Mouse (Mus musculus): ENCODE data around the gene Coasy.

The Coasy gene

DNA sequence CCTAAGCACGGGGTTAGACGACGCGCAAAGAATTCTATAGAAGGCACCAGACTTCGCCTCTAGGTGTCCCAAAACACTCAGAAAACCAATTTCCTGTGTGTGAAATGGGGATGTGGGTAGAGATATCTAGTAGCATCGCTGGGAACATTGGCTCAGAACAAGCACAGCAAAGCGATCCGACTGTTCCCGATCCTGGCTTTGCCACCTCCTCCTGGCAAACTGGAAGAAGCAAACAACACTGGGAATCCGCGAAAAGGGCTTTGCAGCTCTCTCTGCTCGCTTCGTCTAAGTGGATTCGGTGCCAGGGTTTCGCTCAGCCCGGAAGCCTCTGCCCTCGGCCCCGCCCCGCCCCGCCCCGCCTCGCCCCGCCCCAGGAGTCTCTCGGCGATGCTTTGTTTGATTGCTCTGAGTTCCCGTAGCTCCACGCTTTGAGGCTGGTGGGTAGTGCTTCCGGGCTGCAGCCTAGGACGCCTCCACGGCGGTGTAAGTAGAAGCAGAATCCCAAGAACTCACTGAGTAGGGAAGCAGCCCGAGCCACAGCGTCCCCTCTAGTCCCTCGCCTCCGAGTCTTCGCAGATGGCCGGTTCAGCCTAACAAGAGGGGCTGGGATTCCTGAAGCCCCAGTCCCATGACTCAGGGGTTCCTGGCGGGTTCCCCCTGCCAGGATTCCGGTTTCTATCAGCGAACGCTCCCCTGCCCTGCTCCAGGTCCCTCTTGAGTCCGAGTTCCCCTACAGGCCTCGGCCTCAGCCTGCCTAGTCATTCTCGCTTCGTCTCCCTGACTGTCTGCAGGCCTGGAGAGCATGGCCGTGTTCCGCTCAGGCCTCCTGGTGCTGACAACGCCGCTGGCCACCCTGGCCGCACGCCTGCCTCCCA is at the start of gene Coasy:
Gene Coasy (plus strand): TSS at position 358 of the 875 bp plus-strand sequence.
- peak; percentile 83 for DNase-seq (ENCODE audit: low spot score in 2 of 2)

DNA sequence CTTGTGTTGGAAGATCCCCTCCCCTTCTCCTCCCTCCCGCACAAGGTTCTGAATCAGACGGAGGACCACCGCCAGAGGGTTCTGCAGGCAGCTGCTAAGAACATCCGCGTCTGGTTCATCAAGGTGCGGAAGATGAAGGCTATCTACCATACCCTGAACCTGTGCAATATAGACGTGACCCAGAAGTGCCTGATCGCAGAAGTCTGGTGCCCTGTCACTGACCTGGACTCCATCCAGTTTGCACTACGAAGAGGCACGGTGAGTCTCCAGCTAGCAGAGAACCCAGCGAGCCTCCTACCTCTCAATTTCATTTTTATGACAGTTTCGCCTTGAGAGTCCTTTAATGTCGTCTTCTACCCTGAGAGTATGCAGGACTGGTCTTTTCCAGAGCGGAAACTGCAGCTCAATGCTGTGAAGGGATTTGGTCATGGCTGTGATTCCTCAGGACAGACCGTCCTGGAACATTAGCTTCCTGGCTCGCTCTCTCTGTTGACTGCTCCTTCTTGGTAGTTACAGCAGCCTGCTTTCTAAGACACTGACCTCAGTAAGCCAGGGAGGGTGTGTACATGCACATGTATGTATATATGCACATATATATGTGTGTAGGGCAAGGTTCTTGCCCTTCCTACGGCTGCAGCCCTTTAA is 48.4 kb upstream of the Coasy start:
- no peak for DNase-seq (ENCODE audit: low spot score in 2 of 2)

DNA sequence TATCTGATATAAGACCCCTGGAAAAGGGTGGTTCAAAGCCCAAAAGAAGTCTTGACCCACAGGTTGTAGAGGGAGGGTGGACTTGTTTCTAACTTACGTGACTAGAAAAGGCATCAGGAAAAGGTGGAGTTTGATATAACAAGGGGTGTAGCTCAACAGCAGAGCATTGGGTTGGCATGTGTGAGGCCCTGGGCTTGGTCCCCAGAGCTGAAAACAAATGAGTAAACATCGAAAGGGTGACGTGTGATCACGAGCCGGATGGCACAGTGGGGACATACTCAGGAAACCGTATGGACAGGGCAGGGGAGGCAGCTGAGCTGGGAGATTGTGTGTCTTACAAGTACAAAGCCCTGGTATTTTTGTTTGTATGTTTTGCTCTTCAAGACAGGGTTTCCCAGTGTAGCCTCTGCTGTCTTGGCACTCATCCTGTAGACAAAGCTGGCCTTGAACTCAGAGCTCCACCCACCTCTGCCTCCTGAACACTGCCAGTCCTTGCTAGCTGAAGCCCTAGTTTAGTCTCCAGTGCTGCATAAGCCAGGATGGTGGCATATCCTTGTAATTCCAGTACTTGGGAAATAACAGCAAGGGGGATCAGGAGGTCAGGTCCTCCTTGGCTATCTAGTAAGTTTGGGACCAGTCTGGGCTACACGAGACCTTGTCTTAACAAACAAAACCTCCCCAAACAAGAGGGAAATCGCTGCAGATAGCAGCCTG is 47.6 kb upstream of the Coasy start:
- DNase-seq (ENCODE audit: low spot score in 2 of 2) = no peak

DNA sequence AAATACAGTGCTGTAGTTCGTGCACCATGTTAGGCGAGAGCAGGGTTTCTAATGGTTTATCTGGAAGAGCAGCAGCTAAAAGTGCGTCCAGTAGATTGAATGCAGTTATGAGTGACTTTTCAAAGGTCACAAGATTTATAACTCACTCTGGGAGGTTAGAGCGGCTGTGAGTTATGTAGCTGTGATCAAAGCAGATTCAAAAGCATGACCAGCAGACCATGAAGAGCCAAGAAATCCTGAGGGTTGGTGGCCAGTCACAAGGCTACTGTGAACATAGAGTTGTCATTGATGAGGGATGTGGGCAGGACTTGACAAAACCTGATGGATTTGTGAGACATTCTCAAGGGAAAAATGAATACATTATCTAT is 47.1 kb upstream of the Coasy start:
- DNase-seq (ENCODE audit: low spot score in 2 of 2) = no peak

DNA sequence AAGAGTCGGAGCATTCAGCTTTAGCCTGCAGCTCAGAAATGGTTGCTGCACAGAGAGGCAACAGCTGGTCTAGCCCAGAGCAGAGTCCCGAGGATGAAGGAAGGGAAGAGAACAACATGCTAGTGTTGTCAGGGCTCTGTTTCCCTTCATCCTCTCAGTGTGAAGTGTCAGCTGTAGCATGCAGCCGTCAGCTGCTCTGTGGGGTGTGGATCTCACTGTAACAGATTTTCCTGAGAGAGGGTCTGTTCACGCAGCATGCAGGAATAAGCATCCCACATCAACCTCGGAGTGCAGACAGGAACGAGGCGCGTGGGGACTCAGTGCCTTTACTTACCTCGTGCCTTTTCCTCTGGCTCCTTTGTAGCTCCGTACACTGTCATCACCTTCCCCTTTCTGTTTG is 44.6 kb upstream of the Coasy start:
- no peak for DNase-seq (ENCODE audit: low spot score in 2 of 2)

DNA sequence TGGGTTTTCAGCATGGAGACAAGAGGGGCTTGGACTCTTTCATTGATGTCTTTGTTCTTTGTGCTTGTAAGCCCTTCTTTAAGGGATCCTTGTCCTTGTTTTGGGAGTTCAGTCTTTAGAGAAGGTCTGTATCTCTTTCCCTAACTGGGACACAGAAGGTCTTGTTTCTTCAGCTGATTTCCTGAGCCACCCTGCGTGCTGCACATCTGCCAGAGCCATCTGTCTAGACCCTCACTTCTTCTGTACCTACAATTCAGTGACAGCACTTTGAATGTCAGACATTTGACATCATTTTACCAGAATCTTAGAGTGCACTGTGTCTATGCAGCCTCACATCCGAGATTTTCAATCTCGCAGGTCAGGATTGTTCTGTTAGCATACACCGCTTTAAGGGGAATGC is 36.5 kb upstream of the Coasy start:
- no peak for DNase-seq (ENCODE audit: low spot score in 2 of 2)

DNA sequence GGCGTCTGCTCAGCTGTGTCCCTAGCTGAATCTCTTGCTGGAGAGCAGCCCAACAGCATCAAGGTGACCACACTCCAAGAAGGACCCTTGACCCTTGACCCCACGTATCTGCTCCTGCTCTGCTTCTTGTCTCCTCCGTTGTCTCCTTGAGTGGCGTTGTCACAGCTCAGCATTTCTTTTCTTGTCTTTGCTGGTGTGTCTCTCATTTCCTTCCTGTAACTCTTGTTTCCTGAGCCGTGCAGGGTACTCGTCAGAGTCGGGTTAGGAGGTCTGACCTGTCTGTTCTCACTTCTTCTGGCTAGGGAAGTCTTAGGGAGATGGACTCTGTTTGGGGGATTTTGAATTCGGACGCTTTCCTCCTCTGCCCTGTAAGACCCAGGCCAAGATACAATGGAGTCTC is 35.9 kb upstream of the Coasy start:
- DNase-seq (ENCODE audit: low spot score in 2 of 2) = no peak

DNA sequence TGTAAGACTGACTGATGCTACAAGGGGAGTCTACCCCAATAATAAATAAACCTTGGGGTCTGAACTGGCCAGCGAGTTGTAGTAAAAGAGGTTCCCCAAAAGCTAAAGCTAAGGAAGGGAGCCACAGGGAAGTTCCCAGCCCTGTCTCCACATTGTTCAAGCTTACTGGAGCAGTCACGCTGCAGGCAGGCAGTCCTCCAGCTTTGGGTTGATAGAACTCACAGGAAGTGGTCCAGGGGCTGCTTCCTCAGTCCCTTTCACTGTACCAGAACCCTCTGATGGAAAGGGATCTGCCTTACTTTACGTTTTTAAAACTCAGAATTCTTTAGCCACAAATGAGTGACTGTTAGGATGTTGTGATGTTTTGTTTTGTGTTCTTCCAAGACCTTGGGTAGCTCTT is 34.9 kb upstream of the Coasy start:
- DNase-seq (ENCODE audit: low spot score in 2 of 2) = no peak

DNA sequence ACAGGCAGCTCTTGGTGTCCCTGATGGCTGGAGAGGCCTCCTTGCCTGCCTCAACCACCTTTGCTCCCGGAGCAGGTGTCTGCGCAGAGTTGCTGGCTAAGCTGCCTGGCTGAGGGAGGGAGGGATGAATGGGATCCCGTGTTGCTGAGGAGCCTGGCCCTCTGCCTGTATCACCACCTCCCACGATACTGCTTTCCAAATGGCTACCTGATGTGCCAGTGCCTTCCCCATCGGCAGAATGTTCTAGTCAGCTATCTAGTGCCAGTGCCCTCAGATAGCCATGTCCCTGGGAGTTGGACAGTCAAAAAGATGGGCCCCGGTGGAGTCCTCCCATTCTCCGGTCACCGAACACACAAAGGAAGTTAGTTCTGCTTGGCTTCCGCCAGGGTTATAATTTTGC is 32.0 kb upstream of the Coasy start:
- DNase-seq (ENCODE audit: low spot score in 2 of 2) = no peak

DNA sequence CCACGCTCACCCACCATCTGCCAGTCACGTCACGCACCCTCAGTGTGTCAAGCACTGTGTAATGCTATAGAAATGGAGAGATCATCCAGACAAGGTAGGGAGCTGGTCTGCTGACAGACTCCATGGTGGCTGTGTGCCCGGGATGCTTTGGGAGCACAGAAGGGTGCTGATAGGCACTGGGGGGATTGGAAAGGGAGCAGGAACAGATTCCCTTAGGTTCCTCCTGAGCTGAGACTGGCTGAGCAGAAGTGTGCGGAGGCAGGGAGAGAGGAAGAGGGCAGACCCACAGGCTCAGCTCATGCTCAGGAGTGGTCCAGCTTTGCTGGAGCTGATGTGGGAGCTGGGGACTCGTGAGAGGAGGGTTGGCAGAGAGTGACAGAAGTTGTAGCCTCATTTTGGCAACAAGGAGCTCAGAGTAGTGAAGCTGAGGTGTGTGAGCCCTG is 31.3 kb upstream of the Coasy start:
- DNase-seq (ENCODE audit: low spot score in 2 of 2) = no peak

DNA sequence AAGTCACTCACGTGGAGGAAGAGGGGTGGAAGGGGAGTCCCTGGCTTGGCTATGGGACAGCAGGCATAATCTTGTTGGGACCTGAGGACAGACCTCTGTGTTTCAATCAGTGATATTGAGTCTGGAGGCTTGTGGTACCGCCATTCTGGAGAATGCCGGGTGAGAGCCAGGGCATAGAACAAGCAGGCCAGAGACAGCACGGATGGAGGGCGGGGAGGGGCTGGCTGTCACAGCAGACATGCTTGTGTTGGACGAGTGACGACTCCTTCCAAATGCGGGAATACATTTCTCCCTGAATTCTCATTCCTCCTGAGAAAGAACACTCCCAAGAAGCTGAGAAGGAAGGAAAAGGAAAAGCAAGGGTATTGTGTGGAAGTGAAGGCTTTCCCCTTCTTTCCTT is 30.7 kb upstream of the Coasy start:
- DNase-seq (ENCODE audit: low spot score in 2 of 2) = no peak

DNA sequence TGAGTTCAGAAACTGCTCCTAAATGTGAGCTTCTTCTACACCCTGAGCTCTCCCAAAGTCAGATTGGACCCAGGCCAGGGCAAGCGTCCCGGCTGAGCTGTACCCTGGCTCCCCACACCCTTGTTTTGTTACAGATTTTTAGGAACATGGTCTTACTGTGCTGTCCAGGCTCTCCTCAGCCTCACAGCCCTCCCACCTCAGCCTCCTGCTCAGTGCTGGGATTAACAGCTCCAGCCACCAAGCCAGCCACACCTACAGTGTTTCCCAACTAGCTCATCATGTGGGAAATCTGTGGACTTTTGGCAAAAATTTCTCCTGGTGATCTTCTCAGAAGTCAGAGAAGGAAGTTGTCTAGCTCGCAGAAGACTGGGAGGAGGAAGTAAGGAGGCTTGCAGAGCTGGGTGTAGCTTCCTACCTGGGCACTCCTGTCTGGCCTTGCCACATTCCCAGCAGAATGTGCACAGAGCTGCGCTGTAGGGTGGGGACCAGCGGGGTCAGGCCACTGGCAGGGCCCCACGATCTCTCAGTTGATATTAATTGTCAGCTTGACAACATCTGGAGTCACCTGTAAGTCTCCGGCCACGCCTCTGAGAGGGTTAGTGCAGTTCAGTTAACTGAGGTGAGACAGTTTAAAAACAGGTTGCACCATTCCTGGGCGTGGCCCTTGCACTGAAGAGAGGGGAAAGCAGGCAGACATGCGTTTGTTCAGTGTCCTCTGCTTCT is 29.5 kb upstream of the Coasy start:
- DNase-seq (ENCODE audit: low spot score in 2 of 2) = peak in 1 of 2 experiments; percentile 33

DNA sequence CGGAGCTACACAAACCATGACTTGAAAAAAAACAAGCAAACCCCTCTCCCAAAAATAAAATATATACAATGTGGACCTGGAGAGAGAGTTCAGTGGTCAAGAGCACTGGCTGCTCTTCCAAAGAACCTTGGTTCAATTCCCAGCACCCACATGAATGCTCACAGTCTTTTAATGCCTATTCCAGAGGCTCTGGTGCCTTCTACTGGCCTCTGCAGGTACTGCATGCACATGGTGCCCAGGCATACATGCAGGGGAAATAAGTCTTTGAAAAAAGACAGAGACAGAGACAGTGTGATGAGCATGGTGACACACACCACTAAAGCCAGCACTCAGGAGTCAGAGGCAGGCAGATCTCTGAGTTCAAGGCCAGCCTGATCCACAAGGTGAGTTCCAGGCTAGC is 28.4 kb upstream of the Coasy start:
- DNase-seq (ENCODE audit: low spot score in 2 of 2) = peak in 1 of 2 experiments; percentile 56

DNA sequence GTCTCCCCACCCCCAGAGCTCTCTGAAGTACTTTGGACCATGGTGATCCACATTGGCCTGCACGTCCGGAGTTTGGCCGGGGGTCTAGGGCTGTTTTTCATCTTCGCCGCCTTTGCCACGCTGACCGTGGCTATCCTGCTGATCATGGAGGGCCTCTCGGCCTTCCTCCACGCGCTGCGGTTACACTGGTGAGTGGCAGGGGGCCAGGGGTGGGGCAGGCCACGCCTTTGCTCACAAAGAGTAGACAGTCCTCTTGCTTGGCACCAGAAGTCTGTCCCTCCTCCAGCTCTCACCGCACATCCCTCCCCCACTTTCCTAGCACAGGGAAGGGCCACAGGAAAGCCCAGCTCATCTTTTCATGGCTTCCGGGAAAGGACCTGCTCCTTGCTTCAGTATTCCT is 26.9 kb upstream of the Coasy start:
- peak in 1 of 2 experiments; percentile 24 for DNase-seq (ENCODE audit: low spot score in 2 of 2)

DNA sequence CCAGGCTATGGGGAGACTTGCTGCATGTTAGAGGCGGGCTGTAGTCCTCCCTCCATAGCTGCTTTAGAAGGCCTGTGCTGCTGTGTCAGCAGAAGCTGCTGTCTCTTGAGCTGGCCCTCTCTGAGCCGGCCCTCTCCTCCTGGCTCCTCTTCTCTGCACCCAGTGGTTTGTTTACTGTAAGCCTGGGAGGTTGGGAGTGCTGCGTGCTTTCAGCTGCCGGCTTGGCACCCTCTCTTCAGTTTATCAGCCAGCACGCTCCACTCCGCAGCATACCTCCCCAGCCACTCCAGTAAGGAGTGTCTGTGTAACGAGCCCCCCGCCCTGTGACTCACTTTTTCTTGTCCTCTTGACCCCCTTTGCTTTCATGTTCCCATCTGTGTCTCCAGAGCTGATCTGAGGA is 25.5 kb upstream of the Coasy start:
- no peak for DNase-seq (ENCODE audit: low spot score in 2 of 2)

DNA sequence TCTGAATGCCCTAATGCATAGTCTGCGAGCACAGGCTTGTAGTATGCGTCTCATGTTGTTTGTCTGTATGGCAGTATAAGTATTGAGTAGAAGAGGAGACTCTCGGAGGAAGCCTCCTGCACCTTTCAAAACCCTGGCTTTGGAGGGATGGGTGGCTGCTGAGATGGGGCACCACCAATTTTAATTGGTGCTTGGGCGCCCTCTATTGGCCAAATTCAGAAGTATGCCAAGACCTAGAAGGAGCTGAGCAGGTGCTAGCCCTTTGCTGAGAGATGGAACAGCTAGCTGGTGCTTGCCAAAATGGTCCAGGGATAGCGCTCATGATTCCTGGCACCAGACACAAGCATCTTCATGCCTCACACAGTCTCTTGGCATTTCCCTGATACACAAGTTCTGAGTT is 24.5 kb upstream of the Coasy start:
- DNase-seq (ENCODE audit: low spot score in 2 of 2) = peak; percentile 89 to 93

DNA sequence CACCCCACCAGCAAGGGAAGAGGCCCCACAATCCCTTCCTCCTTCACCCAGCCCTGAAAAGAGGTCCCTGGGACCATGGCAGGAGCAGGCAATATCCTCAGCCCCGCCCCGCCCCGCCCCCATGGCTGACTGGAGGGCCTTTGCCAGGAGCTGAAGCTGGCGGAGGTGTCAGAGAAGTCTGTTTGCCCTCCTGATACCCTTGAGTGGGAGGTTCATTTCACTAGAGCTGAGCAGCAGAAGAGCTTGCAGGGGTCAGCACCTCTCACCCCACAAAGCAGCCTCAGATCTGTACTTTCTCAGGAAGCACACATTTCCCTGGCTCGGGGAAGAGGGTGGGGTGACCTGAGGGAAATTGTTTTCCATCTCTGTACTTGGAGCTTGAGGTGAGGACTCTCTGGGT is 23.6 kb upstream of the Coasy start:
- peak in 1 of 2 experiments; percentile 13 for DNase-seq (ENCODE audit: low spot score in 2 of 2)

DNA sequence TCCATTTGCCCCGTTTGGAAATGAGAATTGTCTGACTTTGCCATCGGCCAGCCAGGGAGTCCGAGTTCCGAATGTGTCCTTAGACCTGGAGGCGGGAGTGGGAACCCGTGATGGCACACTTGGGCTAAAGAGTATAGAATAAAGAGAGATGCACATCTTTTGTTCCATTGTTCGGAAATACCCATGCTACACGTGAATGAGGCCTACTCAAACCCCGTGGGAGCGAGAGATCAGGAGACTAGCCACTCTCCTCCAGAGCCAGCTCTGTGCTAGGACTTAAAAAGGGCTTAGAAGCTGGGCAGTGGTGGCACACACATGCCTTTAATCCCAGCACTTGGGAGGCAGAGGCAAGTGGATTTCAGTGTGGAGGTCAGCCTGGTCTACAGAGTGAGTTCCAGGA is 22.9 kb upstream of the Coasy start:
- peak in 1 of 2 experiments; percentile 16 for DNase-seq (ENCODE audit: low spot score in 2 of 2)

DNA sequence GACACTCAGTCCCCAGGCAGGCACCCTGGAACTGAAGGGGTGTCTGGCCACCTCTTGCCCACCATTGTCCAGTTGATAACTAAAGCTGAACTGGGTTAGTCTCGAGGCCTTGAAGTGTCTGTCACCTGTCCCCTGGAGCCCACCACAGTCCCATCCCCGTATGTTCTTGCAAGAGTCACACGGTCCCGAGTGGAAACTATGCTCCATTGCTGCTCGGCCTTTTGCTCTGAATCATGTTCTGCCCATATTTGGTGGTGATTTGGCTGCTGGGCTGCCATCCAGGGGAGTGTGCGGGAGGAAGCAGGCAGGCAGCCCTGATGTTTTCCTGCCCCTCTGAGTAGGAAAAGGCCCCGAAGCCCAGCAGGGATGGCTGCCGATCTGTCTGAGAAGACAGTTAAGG is 22.2 kb upstream of the Coasy start:
- peak in 1 of 2 experiments; percentile 34 for DNase-seq (ENCODE audit: low spot score in 2 of 2)

DNA sequence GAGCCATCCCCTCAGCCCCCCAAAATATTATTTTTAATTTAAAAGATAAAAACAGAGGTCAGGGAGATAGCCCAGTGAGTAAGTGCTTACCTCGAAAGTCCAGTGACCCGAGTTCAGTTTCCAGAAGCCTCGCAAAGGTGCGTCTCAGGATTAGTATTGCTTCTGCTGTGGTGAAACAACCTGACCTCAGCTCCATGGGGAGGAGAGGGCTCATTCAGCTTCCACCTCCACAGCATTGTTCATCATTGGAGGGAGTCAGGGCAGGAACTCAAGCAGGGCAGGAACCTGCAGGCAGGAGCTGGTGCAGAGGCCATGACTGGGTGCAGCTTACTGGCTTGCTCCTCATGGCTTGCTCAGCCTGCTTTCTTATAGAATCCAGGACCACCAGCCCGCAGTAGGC is 21.3 kb upstream of the Coasy start:
- DNase-seq (ENCODE audit: low spot score in 2 of 2) = peak in 1 of 2 experiments; percentile 11

DNA sequence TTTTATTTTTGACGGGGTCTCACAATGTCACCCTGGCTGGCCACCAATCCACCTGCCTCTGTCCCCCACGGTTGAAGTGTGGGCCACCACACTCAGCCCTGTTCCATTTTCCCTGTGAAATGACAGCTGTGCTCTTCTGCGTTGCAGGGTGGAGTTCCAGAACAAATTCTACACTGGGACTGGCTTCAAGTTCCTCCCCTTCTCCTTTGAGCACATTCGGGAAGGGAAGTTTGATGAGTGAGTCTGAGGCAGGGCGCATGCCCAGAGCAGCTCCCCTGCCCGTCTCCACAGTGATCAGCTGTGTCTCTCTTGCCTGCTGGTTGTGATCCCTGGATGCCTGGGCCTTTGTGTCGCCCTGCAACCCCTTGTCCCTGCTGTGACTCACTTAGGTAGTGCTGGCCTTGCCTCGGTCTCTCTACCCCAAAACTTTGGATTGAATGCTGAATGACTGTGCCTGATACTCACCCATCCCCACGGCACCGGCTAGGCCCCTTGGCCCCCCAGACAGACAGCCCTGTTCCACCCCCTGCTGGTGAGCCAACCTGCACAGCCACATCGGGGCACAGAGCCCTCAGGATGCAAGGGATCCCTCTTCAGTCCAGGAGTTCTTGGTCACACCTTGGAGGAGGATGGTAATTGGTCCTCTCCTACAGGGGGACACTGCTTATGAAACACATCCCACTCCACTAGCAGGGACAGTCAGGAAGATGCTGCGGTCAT is 20.0 kb upstream of the Coasy start:
- DNase-seq (ENCODE audit: low spot score in 2 of 2) = peak in 1 of 2 experiments; percentile 35

All from spleen, postnatal 10 days (tissue).